Mouse (Mus musculus): ENCODE measurements around the gene Pfdn4. TPM values are rescaled to one million over a fixed set of nuclear protein-coding genes. Genes with fewer than 3 reads are reported as not detected.
"Not testable (repeated sequence)": the region's sequence is repeated elsewhere in the genome, so short reads cannot be mapped to it uniquely, and the experiment has no call there.

Gene Pfdn4
- 10 to 100 TPM; 39.7 to 43.2 TPM for total RNA-seq (2021)
- long read RNA-seq, transcript Pfdn4-201 (4 exons, 935 nt), result major isoform, 44 of 47 reads
- long read RNA-seq, partial matches to known transcripts, result 1 of 47 reads
- long read RNA-seq, other reads (novel, unspliced or antisense), result 1 of 47 reads

- peak; percentile 26 to 31 for DNase-seq (ENCODE audit: low spot score in 2 of 2)
Measured at GRCm38 (mm10) chr2:170496154-170496930, at the start of gene Pfdn4. Pfdn4 (plus strand) TSS chr2:170496428.

- DNase-seq (ENCODE audit: low spot score in 2 of 2), result no peak
Measured at GRCm38 (mm10) chr2:170446843-170447383, 49.3 kb upstream of the Pfdn4 start.

- DNase-seq (ENCODE audit: low spot score in 2 of 2), result no peak
Measured at GRCm38 (mm10) chr2:170447651-170448050, 48.6 kb upstream of the Pfdn4 start.

- peak; percentile 87 to 88 for DNase-seq (ENCODE audit: low spot score in 2 of 2)
Measured at GRCm38 (mm10) chr2:170450933-170451332, 45.3 kb upstream of the Pfdn4 start.

GRCm38 (mm10) chr2:170453809-170454208 lies 42.4 kb upstream of the Pfdn4 start:
- not testable (repeated sequence) for DNase-seq (ENCODE audit: low spot score in 2 of 2)

- DNase-seq (ENCODE audit: low spot score in 2 of 2), result no peak
Measured at GRCm38 (mm10) chr2:170459183-170459582, 37.0 kb upstream of the Pfdn4 start.

- DNase-seq (ENCODE audit: low spot score in 2 of 2), result no peak
Measured at GRCm38 (mm10) chr2:170459805-170460204, 36.4 kb upstream of the Pfdn4 start.

- DNase-seq (ENCODE audit: low spot score in 2 of 2), result no peak
Measured at GRCm38 (mm10) chr2:170461652-170462051, 34.6 kb upstream of the Pfdn4 start.

GRCm38 (mm10) chr2:170464817-170465216 lies 31.4 kb upstream of the Pfdn4 start:
- peak; percentile 11 to 19 for DNase-seq (ENCODE audit: low spot score in 2 of 2)

GRCm38 (mm10) chr2:170468009-170468408 lies 28.2 kb upstream of the Pfdn4 start:
- DNase-seq (ENCODE audit: low spot score in 2 of 2), result peak; percentile 46 to 54

GRCm38 (mm10) chr2:170469616-170470308 lies 26.5 kb upstream of the Pfdn4 start:
- peak; percentile 51 to 55 for DNase-seq (ENCODE audit: low spot score in 2 of 2)

- no peak for DNase-seq (ENCODE audit: low spot score in 2 of 2)
Measured at GRCm38 (mm10) chr2:170470591-170470990, 25.6 kb upstream of the Pfdn4 start.

- no peak for DNase-seq (ENCODE audit: low spot score in 2 of 2)
Measured at GRCm38 (mm10) chr2:170474125-170474524, 22.1 kb upstream of the Pfdn4 start.

GRCm38 (mm10) chr2:170475164-170475563 lies 21.1 kb upstream of the Pfdn4 start:
- DNase-seq (ENCODE audit: low spot score in 2 of 2), result no peak

- DNase-seq (ENCODE audit: low spot score in 2 of 2), result no peak
Measured at GRCm38 (mm10) chr2:170476215-170476614, 20.0 kb upstream of the Pfdn4 start.

GRCm38 (mm10) chr2:170476643-170477042 lies 19.6 kb upstream of the Pfdn4 start:
- DNase-seq (ENCODE audit: low spot score in 2 of 2), result no peak

GRCm38 (mm10) chr2:170482019-170482540 lies 14.1 kb upstream of the Pfdn4 start:
- DNase-seq (ENCODE audit: low spot score in 2 of 2), result no peak

- no peak for DNase-seq (ENCODE audit: low spot score in 2 of 2)
Measured at GRCm38 (mm10) chr2:170483914-170484313, 12.3 kb upstream of the Pfdn4 start.

- no peak for DNase-seq (ENCODE audit: low spot score in 2 of 2)
Measured at GRCm38 (mm10) chr2:170487202-170487601, 9.0 kb upstream of the Pfdn4 start.

GRCm38 (mm10) chr2:170487890-170488502 lies 8.2 kb upstream of the Pfdn4 start:
- peak in 1 of 2 experiments; percentile 35 for DNase-seq (ENCODE audit: low spot score in 2 of 2)
